Mouse (Mus musculus): Measurements from ENCODE around the gene Teddm2. TPM values are rescaled to one million over a fixed set of nuclear protein-coding genes. Genes with fewer than 3 reads are reported as not detected.
"Not testable (repeated sequence)": the region's sequence is repeated elsewhere in the genome, so short reads cannot be mapped to it uniquely, and the experiment has no call there.

Teddm2 gene
- total RNA-seq, 2 experiments from 2014 or later = 2.2 to 2.4 TPM

GRCm38 (mm10) chr1:153900381-153900780 lies 353 bp upstream of the Teddm2 start:
- Histone ChIP-seq H3K27ac (peak overlapping the region; percentile 97), H3K4me3 (peak overlapping the region; percentile 75)
- no peak for TF ChIP-seq CTCF (conservative IDR thresholded peaks at IDR 0.05)
- DNase-seq (ENCODE audit: low spot score in 2 of 2) = no peak

- Histone ChIP-seq H3K4me3 (peak overlapping the region; percentile 75), H3K27ac (peak overlapping the region; percentile 97)
- TF ChIP-seq CTCF (conservative IDR thresholded peaks at IDR 0.05) = no peak
- DNase-seq (ENCODE audit: low spot score in 2 of 2) = no peak
Measured at GRCm38 (mm10) chr1:153898989-153899730, 868 bp downstream of the Teddm2 start.

- no peak for TF ChIP-seq CTCF (conservative IDR thresholded peaks at IDR 0.05)
- Histone ChIP-seq H3K27ac (no peak overlapping the region), H3K4me3 (no peak overlapping the region)
- no peak for DNase-seq (ENCODE audit: low spot score in 2 of 2)
Measured at GRCm38 (mm10) chr1:153897196-153897595, 2.8 kb downstream of the Teddm2 start.

- DNase-seq (ENCODE audit: low spot score in 2 of 2) = peak; percentile 82 to 85
- peak overlapping the region; percentile 21; the same call in 1 of the 2 replicates for H3K27ac ChIP-seq
- no peak overlapping the region for H3K4me3 ChIP-seq
- TF ChIP-seq CTCF (conservative IDR thresholded peaks at IDR 0.05) = peak; percentile 97
Measured at GRCm38 (mm10) chr1:153894979-153895378, 5.0 kb downstream of the Teddm2 start.

- H3K4me3 ChIP-seq = no peak overlapping the region
- no peak for DNase-seq (ENCODE audit: low spot score in 2 of 2)
- TF ChIP-seq CTCF (conservative IDR thresholded peaks at IDR 0.05) = no peak
- no peak overlapping the region for H3K27ac ChIP-seq
Measured at GRCm38 (mm10) chr1:153894201-153894893, 5.7 kb downstream of the Teddm2 start.

- DNase-seq (ENCODE audit: low spot score in 2 of 2) = no peak
- TF ChIP-seq CTCF (conservative IDR thresholded peaks at IDR 0.05) = no peak
- no peak overlapping the region for H3K27ac ChIP-seq
- H3K4me3 ChIP-seq = no peak overlapping the region
Measured at GRCm38 (mm10) chr1:153893746-153894145, 6.3 kb downstream of the Teddm2 start.

- no peak within 1 kb of the TSS for H3K4me3 ChIP-seq
- TF ChIP-seq CTCF (conservative IDR thresholded peaks at IDR 0.05) = no peak
- no peak within 1 kb of the TSS for H3K27ac ChIP-seq
- no peak for DNase-seq (ENCODE audit: low spot score in 2 of 2)
Measured at GRCm38 (mm10) chr1:153891442-153891841, 8.6 kb downstream of the Teddm2 start, which contains the start of gene Teddm1a. Teddm1a (plus strand) TSS chr1:153891742.

GRCm38 (mm10) chr1:153890121-153890520 lies 9.9 kb downstream of the Teddm2 start:
- TF ChIP-seq CTCF (conservative IDR thresholded peaks at IDR 0.05) = no peak
- H3K27ac ChIP-seq = no peak overlapping the region
- DNase-seq (ENCODE audit: low spot score in 2 of 2) = no peak
- no peak overlapping the region for H3K4me3 ChIP-seq

- Histone ChIP-seq H3K4me3 (no peak overlapping the region), H3K27ac (no peak overlapping the region)
- TF ChIP-seq CTCF (conservative IDR thresholded peaks at IDR 0.05) = no peak
- no peak for DNase-seq (ENCODE audit: low spot score in 2 of 2)
Measured at GRCm38 (mm10) chr1:153886024-153886633, 13.9 kb downstream of the Teddm2 start.

- not testable (repeated sequence) for DNase-seq (ENCODE audit: low spot score in 2 of 2); H3K27ac ChIP-seq; H3K4me3 ChIP-seq
Measured at GRCm38 (mm10) chr1:153880391-153880790, 19.6 kb downstream of the Teddm2 start.

- no peak for TF ChIP-seq CTCF (conservative IDR thresholded peaks at IDR 0.05)
- no peak within 1 kb of the TSS for H3K27ac ChIP-seq
- DNase-seq (ENCODE audit: low spot score in 2 of 2) = no peak
- H3K4me3 ChIP-seq = no peak within 1 kb of the TSS
Measured at GRCm38 (mm10) chr1:153874045-153874444, 26.0 kb downstream of the Teddm2 start, which contains the start of gene Teddm1b. Teddm1b (plus strand) TSS chr1:153874345.

- no peak overlapping the region for H3K4me3 ChIP-seq
- no peak overlapping the region for H3K27ac ChIP-seq
- no peak for TF ChIP-seq CTCF (conservative IDR thresholded peaks at IDR 0.05)
- DNase-seq (ENCODE audit: low spot score in 2 of 2) = no peak
Measured at GRCm38 (mm10) chr1:153855946-153856345, 44.1 kb downstream of the Teddm2 start.

- not testable (repeated sequence) for H3K4me3 ChIP-seq; H3K27ac ChIP-seq; DNase-seq (ENCODE audit: low spot score in 2 of 2)
Measured at GRCm38 (mm10) chr1:153852696-153853095, 47.3 kb downstream of the Teddm2 start.
